In the genomic region with DNA sequence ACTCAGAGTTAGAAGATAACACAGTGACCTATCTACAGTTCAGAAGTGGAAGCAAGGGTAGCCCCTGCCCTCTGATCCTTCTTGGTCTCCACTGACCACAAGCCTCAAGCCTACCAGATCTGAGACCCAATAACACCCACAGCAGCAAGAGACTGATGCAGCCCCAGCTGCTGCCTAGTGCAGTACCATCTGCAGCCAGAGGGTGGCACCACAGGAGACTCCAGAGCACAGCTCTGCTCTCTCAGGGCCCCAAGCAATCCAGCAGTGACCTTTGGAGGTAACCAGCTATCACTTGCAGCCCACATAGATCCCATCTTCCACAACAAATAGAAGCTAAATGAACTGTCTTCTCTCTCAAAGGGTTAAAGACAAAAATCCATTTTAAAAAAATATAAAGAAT, we compare ENCODE assay signal across 9 mouse cellular contexts. TPM values are rescaled to one million over a fixed set of nuclear protein-coding genes. Genes with fewer than 3 reads are reported as not detected.
DNase-seq lines count a peak whose midpoint lies in the region; ATAC-seq lines count a peak whose summit lies in the region.
"Had no signal": no experiment of that assay in that cellular context is flagged by ENCODE, and none has a peak within 500 bp of the region (broad histone marks: within the 10 kb centered on the region; RNA-seq: fewer than 3 reads in every experiment).

No protein-coding gene starts in this region.

- H3K9ac ChIP-seq in intestine, embryonic 14.5 days (ENCODE audit: low read length), result no peak overlapping the region

- no peak overlapping the region for H3K27ac ChIP-seq in intestine, embryonic 14.5 days (ENCODE audit: low read depth)

- no peaks in the 10 kb centered on the region for H3K9me3 ChIP-seq in intestine, embryonic 14.5 days (ENCODE audit: control insufficient read depth, low read length)

- ATAC-seq in CD4-positive, CD25-positive, alpha-beta regulatory T cell, adult 4 months, result no peak
- ATAC-seq in intestine, embryonic 14.5 days (replicated peaks; ENCODE audit: low FRiP score, low TSS enrichment, low read depth), result peak; percentile 59; the same call in 1 of the 2 replicates
- peak; percentile 72; the same call in 1 of the 2 replicates for ATAC-seq in monocyte, adult 5-6 weeks (replicated peaks; ENCODE audit: insufficient number of reproducible peaks, low FRiP score, low TSS enrichment, poor library complexity, severe bottlenecking)

- DNase-seq in CD4-positive, CD25-positive, alpha-beta regulatory T cell, adult 2 months (ENCODE audit: low read depth, low spot score), result peak; percentile 63
- DNase-seq in cerebellum, adult 9-11 months, result peak; percentile 76
- DNase-seq in frontal cortex, postnatal 25 days (ENCODE audit: low spot score in 2 of 2), result peak; percentile 62 to 74
- peak; percentile 84 for DNase-seq in intestine, embryonic 14.5 days (ENCODE audit: low spot score)
- DNase-seq in left cerebral cortex, postnatal 36 days (ENCODE audit: low spot score in 2 of 2), result peak; percentile 74 to 75
- peak; percentile 36 to 60 for DNase-seq in spleen, postnatal 14 days (ENCODE audit: low spot score in 2 of 2)

- H3K36me3 ChIP-seq in intestine, embryonic 14.5 days (ENCODE audit: control insufficient read depth, insufficient read depth, low read length), result no peaks in the 10 kb centered on the region

- no peaks in the 10 kb centered on the region for H3K4me1 ChIP-seq in intestine, embryonic 14.5 days (replicated peaks; ENCODE audit: control insufficient read depth, insufficient read depth, low read length)

- H3K4me3 ChIP-seq in intestine, embryonic 14.5 days (ENCODE audit: low read depth, low read length), result no peak overlapping the region

- no peak overlapping the region for H3K4me2 ChIP-seq in intestine, embryonic 14.5 days (ENCODE audit: low read length)

- intact Hi-C loops in left cerebral cortex, postnatal 36 days (cut with DNase I), result no loop called here

- no peaks in the 10 kb centered on the region for H3K27me3 ChIP-seq in intestine, embryonic 14.5 days (replicated peaks; ENCODE audit: control insufficient read depth, insufficient read depth, low read length)

RNA-seq across cellular contexts. Expression of a gene that starts 8.3 kb away (rescaled TPM):
- not detected for polyA plus RNA-seq in CD4-positive, CD25-positive, alpha-beta regulatory T cell, adult 4 months (2017; shearing (Covaris generic))
- polyA plus RNA-seq in intestine, embryonic 14.5 days (2014; fragmentation: Nextera tagmentation; extraction: Ambion mirVana), result 0.16 TPM in 1 of 2 replicates, not detected in the other
- not detected for total RNA-seq in left cerebral cortex, postnatal 36 days (2021)
- total RNA-seq in monocyte, adult 5-6 weeks (2017), result not detected in 3 replicates
- polyA plus RNA-seq: stomach, embryonic 14.5 days had no signal
